Mouse (Mus musculus): Measurements from ENCODE around the gene Ehbp1.

The Ehbp1 gene

DNA sequence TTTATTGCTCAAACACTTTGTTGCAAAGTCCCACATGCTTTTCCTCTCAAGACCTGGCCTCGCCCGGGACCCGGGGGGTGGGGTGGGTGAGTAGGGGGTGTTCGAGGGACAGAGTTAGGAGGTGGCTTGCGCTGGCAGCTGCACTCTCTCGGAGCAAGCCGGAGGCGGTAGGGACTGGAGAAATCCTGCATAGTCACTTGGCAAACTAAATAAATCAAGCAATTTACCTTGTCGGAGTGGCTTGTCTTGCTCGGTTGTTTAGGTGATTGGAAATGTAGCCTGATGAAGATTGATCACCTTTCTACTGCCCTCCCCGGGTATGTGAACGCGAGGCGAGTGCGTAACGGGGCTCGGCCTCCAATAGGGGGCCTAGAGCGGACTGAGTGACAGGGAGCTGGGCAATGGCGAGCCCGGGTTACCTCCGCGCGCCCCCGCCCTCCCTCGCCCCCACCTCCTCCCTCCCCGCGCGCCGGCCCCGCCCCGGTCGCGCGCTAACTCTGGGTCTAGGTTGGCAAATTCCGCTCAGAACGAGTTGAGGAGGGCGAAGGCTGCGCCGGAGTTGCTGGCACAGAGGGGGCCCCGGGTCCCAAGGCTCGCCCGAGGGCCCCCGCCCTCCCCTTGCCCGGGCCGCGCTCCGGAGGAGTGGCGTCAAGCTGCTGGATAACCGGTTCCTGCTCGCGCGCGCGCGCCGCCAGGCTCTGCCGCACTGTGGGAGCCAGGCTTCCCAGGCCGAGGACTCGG, 340.6 kb downstream of the Ehbp1 start:
- DNase-seq (ENCODE audit: low spot score in 2 of 2), result no peak

DNA sequence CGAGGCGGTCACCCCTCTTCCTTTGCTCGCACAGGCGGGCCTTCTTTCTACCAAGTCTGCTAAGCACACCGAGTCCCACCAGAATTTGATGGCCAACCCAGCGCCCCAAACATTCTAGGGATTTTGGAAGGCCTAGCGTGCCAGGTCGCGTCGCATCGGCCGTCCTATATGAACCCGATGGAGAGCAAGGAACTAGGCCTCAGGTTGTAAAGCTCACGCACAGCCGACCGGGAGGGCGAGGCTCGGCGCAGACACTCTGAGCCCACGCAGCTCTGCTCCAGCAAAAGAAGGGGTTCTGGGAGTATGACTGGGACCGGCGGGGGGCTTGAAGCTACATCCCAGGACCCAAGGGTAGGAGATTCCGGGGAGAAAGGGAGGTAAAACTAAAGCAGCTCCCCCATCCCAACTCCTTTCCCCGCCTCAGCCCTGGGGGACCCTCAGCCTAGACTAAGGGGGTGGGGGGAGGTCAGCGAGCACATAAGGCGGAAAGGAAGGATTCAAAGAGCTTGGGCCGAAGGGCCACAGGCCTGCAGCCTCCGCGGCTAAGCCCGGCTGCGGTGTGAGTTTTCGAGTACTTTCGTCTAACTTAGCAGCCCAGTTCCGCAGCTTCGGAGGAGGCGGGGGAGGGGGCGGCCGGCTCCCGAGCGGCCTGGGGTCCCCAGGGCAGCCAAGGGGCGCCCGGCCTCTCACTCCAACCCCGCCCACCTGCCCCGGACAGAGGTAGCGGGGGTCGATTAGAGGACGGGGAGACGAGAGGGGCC, 341.6 kb downstream of the Ehbp1 start:
- no peak for DNase-seq (ENCODE audit: low spot score in 2 of 2)

DNA sequence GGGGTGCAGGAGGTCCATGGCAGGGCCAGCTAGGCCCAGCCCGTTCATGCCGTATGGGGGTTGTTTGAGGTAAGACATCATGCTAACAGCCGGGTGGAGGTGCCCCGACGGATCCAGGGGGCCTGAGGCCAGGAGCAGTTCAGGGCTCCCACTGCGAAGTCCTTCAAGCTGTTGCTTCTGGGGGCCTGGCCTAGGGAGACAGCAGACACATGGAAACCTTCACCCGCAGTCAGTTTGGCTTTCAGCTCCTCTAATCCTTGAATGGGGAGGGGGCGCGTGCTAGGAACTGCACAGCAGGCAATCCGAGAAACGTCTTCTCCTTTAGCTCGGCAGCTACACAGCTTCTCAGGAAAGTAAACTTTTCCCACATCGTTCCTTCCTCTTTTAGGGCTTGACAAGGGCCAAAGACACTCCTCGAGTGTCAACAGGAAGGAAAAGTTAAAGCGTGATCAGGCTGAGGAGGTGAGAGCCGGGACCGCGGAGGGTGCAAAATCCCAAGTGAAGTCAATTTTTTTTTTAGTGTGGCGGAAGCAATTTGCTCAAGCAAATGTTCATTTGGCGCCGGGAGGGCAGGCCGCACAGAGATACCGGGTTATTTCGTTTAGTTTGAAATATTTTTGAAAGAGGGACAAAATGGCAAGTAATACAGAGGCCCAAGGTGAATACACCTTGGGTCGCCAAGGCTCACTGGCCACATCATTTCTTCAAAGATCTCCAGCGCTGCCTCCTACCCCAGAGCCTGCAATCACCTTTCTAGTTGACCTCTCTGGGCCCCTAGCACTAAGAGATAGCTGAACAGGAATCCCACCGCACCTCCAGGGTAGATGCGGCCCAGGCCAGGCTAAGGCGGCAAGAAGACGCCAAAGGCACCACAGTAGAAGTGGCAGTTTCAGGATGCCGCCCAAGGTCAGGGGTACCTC, 342.4 kb downstream of the Ehbp1 start:
- DNase-seq (ENCODE audit: low spot score in 2 of 2), result no peak

DNA sequence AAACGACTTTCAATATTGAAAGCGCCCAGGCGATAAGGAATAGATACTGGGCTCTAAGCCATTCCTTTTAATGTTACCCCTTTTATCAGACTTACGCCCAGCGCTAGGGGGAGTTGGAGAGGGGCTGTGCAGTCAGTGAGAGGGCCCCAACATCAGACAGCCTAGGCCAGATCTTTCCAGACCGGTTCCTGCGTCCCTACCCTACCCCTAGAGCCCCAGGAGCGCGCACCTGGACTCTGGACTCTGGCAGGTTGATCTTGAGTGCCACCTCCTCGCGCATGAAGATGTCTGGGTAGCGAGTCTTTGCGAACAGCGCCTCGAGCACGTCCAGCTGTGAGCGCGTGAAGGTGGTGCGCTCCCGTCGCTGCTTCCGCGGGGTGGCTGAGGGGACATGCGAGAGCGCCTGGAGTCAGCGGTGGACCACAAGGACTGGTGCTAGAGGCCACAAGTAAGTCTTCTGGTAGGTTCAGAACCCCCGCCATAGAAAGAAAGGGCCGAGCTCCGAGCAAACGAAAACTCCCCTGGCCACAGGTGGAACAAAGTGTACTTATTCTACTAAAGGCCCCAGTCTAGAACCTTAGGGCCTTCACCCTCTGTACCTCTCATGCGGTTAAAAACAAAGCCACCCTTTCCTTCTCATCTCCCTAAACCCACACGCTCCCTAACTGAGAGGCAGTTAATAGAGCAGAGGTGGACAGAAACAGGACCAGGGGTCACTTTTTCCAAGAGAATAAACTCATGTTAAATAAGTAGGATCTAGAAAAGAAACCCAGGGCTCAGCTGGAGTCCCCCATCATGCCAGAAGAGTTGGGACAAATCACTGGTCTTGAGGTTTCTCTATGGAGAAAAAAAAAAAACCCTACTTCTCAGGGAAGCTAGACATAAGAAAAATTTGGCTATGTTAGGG, 343.7 kb downstream of the Ehbp1 start:
- DNase-seq (ENCODE audit: low spot score in 2 of 2), result no peak

DNA sequence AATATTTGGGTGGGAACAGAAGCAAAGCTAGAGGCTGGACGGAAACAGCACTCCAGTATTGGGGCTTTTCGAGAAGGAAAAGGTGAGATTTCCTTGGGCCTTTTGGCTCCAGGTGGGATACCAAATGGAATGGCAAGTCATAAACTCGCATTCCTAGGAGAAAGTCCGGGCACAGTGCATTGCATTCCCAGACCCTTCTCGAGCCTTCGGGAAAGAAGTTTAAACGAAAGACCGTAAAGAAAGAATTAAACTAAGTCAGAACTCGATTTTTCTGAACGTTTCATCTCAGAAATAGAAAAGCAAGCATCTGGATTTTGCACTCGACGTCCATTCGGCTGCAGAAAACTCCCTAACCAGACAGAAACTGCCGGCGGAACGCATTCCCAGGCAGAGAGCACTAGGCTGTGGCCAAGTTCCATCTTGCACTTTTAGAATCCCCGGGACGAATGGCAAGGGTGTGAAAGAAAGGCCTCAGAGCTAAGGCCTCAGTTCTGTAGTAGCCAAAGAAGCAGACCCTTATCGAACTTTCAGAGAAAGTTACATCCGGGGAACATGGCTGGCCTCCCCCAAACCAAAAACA, 344.4 kb downstream of the Ehbp1 start:
- no peak for DNase-seq (ENCODE audit: low spot score in 2 of 2)

DNA sequence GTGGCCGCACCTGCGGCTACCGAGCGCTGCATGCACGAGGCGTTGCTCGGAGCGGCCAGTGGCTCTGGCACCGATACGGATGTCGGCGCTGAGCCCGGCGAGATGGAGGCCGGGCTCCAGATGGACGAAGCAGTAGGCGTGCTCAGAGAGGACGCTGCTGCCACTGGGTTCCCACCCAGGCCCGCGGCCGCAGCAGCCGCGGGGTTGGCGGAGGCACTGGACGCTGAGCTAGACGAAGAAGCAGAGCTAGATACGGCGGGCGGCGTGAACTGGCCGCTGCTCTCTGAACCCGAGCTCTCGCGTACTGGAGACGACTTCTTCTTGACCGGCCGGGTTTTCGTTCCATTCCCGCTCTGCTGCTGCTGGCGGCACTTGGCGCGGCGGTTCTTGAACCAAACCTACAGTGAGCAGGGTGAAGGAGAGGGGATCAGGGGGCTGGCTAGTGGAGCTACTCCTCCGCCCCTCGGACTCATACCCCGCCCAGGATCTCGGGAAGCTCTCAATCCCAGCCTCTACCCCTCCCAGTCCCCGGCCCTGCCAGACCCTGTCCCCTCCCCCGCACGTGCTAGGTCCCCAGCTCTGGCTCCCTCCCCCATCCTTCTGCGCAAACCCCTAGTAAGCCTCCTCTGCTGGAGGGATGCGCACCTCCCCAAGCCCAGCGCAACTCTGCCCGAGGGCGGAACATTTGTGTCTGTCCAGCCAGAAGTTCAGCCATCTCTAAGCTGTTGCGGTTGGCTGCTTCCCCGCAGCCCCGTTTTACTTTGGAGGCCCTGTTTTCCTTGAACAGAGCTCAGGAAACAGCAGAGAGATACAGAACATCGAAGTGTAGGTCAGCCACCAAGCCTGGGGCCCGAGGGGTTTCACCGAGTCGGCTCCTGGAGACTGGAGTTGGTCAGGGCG, 345.2 kb downstream of the Ehbp1 start:
- DNase-seq (ENCODE audit: low spot score in 2 of 2), result no peak

DNA sequence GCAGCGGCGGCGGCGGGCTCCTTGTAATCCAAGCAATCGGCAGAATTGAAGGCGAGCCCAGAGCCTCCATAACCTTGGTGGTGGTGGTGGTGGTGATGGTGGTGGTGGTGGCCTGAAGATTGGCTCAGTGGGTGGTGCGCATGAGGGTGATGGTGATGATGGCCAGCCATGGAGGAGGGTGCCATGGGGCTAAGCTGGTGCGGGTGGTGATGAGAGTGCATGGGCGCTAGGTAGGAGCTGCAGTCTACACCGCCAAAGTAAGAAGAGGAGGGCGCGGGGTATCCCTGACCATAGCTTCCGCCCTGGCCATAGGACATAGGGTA, 345.8 kb downstream of the Ehbp1 start:
- DNase-seq (ENCODE audit: low spot score in 2 of 2), result no peak

DNA sequence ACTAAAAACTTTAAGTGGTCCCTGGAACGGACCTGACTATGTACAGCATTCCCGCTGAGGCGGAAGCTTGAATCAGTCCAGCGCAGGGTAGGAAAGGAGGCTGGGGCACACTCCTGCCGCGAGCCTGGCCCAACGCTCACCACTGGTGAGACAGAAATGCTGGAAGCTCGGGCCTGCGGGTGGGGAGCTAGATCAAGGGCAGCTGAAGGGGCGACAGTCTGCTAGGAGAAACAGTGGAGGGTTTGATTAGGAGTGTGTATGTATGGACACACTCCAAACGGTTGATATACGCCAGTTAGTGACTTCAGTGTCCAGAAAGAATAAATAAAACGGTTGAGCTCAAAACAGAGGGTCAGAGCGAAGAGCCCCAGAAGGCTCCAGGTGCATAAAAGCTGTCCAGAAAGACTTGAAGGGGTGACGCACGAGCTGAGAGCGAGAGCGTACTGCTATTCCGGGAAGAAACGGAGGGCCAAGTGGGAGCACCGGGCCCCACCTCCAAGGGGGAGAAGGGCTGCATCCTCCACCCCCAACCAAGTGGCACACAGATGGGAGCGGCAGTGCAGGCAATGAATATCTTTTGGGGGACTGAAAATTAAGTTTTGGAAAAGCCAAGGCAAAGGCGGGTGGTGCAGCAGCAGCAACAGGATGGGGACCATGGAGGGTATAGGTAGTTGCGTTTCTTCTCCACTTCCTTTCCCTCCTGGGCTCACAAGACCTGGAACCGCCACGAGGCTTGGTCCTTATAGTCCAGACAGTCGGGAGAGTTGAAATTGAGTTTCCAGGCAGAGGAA, 346.4 kb downstream of the Ehbp1 start:
- no peak for DNase-seq (ENCODE audit: low spot score in 2 of 2)

DNA sequence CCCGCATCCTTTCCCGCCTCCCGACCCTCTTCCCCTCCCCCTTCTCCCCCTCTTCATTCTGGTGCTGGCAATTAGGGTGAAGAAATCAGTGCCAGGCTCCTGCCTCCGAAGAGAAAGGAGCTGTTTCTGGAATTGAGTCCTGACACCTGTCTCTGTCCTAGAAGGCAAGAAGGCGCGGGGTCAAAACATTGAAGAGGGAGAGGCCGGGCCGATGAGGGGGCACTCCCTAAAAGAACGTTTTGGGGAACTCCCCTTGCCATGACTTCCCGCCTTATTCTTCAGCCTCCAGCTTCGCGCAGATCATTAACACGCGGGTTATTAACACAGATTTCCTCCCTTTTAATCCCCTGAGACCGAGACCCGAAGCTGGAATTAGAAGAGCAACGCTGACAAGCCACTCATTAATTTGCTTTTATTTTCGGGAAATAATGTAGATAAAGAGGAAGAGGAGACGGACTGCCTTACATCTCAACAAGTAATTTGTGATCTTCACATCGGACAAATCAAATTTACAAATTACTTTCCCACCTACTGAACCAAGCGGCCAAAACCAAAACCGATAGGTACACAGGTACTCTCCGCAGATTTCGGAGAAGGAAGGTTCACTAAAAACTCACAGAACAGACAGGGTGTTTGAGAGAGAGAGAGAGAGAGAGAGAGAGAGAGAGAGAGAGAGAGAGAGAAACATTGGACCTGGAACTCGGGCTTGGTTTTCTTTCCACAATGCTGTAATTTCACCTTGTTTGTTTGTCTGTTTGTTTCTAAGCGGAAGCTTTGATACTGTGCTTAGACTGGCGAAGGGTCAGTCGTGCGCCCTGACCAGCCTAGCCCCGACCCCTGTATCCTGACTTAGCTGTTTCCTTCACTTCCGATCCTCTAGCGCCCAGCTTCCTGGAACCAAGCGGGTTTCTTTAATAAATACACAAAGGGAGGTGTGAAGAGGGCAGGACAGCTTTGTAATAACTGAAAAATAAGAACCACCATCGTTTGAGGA, 347.4 kb downstream of the Ehbp1 start:
- DNase-seq (ENCODE audit: low spot score in 2 of 2), result no peak

DNA sequence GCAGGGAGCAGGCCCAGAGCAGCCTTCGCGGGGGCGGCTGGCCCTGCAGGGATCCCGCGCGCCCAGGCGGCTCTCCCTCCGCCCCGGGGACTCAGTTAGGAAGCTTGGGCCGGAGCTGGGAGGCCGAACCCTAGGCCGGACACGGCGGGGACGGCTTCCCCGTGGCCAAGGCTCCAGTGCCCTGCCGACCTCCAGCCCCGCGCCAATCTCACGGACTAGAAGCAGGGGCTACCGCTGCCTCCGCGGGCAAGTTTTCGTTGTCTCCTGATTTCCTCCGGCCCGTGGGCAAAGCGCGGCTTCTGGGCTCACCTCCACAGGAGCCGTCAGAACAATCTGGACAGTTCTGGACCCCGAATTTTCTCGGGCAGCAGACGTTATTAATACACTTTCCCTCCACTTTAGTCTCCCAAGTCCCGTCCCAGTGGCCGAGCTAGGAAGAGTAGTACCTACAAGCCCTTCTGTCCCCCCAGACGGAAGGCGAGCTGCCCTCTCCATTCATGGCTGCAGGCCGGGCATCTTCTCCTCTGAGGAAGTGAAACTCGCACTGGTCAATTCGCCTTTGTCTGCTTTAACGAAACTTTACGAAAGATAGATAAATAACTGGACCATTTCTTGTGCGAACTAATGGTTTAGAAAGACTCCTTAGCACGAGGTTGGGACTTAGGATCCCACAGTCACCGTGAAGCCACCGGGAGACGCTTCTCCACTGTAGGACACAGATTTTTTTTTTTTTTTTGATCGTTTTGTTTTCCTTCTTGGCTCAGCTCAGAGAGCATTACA, 348.3 kb downstream of the Ehbp1 start:
- DNase-seq (ENCODE audit: low spot score in 2 of 2), result no peak

DNA sequence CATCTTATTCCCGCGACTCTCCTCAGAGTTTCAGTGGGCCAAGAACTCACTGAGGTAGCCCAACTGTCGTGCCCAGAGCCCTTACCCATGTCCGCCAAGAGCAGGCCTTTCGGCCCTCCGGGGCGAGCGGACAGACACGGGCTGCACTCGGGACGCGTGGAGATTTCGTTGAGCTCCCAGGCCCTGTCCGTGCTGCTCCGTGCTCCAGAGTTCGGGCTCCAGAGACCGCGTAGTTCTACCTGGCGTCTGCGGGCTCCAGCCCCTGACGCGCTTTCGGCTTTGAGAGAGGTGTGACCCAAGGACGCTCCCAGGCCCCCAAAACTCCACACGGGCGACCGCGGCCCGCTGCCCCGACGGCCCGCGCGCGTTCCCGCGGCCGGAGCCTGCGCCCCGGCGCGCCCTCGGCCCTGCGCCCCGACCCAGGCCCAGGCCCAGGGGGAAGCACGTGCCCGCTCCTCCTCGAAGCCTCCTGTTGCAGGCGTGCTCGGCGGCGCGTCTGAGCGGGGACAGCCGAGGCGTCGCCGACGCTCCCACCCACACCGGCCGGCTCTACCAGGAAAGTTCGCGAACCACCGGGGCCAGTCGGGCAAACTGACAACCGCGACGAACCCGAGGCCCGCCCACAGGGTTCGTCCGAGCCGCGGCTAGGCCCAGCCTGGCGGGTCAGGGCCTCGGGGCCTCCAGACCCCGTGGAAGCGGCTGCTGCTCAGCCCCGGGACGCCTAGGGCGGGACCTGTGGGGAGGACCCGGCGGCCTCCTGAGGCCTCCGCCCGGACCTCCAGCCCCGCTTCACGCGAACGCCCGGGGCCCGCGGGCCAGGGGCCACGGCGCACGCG, 349.1 kb downstream of the Ehbp1 start:
- DNase-seq (ENCODE audit: low spot score in 2 of 2), result no peak

DNA sequence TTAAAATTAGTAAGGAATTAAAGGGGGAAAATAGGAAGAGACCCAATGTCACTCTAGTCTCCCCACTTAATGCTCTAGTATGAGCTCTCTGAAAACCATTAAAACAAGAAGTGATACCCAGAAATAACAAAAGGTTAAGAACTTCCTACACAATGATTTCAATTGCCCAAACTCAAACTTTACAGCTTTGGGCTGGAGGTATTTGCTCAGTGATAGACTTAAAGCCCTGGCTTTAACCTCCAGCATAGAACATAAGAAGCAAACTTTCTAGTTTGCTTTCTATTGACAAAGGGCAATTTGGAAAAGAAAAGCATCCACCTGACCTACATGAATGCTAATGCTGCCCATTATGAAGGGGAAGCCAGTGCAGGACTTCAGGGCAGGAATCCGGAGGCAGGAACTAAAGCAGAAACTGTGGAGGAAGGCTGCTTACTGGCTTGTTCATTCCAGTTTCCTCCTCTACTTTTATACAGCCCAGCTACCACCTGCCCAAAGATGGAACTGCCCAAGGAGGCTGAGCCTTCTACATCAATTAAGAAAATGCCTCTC, 353.6 kb downstream of the Ehbp1 start:
- DNase-seq (ENCODE audit: low spot score in 2 of 2), result no peak

DNA sequence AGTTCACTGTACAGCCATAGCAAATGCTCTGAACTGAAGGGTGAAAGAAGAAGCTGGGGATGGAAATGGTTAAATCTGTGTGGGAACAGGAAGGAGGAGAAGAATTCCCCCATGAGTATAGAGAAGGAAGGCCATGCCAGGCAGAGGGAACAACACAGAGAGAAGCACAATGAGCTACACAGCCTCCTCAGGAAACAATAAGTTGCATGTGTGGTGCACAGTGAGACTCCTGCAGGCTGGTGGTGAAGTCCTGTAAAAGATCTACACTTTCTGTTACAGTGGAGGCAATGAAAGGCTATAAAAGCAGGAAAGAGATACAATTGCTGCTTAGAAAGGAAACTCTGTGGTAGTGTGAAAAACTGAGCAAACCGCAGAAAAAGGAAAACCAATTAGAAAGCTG, 357.0 kb downstream of the Ehbp1 start:
- DNase-seq (ENCODE audit: low spot score in 2 of 2), result no peak

DNA sequence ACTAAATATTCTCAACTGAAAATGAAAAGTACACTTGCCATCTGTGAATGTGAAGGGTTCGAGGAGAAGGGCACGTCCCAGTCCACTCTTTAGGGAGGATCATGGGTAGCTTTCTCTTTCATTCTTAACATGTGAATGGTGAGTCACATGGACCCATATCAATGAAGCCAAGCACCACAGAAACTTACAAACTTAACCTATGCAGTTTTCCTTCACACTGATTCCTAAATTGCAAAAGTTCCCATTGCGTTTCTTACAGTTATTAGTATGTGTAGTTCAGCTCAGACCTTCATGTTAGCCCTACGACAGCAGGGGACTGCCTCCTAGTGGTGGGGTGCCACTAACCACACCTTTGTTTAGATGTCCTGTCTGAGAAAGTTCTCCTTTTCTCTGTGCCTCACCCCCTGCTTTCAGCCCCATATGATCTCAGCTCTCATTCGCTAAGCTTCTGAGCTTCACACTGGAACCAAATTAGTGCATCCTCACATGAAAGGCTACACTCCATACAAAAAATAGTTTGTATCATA, 368.0 kb downstream of the Ehbp1 start:
- DNase-seq (ENCODE audit: low spot score in 2 of 2), result no peak

DNA sequence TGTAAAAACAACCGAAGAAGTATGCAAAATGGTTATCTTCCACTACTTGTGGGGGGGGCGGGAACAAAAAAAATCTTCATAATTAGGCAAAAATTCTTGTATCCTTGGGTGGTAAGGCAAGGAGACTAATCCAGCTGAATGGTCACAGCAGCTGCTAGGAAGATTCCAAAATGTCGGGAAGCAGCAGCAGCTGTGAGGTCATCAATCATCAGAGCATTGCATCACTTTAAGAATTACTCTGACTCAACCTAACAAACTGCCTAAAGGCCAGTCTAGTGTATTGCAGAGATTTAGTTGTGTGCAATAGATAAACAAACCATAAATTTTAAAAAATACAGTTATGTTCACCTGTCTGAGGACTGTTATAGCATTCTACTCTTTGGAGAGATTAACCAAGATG, 368.5 kb downstream of the Ehbp1 start:
- DNase-seq (ENCODE audit: low spot score in 2 of 2), result no peak

DNA sequence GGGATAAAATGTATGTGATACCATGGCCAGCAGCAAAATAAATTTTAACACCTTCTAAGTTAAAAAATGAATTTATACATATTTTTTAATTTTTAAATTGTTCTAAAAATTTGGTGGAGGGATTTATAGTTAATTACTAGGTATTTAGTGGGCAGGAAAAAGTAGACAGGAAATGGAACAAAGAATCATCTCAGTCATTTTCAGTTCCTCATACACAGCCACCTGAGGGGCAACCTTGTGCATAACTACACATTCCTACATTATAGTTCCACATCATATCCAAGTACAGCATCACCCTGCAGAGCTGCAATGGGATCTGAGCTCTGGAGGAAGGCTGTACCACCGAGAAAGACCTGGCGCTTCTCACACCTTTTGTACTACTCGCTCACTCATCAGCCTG, 373.2 kb downstream of the Ehbp1 start:
- no peak for DNase-seq (ENCODE audit: low spot score in 2 of 2)
